Mouse (Mus musculus): Measurements from ENCODE around the gene Prdx5.

Gene Prdx5

DNA sequence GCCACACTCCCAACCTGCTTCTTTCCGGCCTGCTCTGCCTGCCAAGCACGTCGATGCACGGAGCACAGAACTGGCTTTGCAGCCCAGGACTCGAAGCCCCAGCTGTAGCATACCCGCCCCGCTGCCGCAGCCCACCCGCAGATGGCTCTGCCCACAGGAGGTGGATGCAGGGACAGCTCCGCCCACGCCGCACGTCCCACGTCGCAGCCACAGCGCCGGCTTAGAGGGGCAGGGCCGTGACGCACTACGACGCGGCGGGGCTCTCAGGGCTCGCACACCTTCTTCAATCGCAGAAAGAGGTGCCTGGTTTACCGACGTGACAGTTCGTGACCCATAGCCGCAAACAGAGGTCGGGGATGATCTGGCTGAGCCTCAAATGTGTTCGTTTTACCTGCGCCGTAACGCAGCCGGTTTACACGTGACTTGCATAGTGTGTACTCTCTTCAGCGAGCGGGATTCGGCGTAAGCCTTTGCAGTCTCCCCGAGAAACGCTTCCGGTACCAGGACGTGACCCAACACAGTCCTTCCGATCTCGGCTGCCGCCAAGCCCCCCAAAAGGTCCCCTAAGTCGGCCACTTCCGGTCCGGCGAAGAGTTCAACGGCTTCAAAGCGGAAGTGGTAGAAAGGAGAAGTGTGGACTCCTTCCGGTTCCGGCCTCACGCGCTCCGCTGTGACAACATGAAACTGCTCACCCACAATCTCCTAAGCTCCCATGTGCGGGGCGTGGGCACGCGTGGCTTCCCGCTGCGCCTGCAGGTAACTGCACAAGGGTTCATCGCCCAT lies at the start of gene Prdx5, which contains the start of gene Trmt112:
Gene Prdx5, minus strand, starts transcription at position 600 of the 783 bp plus-strand sequence.
Gene Trmt112, plus strand, starts transcription at position 192 of the 783 bp plus-strand sequence.
- peak; percentile 90 to 92 for DNase-seq

DNA sequence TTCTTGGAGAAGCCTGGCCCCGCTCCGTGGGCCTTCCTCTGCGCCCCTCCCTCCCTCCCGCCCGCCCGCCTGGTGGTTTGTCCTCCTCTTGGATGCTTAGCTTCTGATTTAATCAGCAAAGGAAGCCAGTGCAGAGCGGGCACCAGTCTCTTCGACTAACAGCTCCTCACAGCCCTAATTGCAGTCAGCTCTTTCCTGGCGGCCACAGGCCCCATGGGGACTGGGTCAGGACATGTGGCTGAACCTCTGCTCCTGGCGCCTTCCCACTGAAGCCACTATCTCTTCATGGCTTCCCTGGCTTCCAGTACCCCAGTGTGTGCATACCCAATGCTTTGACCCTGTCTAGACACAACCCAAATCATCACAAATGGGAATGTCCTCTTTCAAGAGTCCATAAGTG lies 46.6 kb upstream of the Prdx5 start:
- no peak for DNase-seq

DNA sequence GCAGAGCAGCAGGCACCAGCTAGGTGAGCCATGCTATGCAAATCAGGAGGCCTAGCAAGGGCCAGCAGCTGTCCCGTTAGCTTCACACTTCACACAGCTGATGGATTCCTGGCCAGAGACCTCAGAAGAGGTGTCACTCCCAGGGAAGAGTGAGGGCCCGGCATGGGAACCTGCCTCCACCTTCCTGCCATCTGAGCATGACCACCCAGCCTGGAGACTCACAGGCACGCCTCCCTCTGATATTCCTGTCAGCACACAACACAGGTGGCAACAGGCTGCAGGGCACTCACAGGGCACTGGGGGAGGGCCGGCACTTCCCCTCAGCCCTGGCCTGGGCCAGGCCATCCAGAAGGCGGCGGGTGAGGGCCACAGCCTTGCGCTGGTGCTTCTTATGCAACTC lies 45.5 kb upstream of the Prdx5 start:
- no peak for DNase-seq

DNA sequence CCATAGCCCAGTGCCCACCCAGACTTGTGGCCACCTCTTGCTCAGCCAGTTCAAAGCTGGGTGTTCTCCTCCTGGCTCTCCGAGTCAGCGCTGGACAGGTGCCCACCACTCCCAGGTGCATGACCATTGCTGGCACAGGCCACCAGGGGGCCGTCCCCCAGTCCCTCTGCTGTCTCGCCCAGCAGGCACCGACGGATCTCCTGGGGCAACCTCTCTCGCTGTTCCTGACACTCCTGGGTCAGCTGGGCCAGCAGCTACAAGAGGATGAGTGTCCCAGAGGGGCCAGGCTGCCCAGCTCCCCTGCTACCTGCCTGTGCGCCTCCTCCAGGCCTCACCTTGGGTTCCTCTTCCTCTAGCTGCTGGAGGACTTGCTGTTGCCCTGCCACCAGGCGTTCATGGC lies 44.1 kb upstream of the Prdx5 start:
- DNase-seq, result peak in 1 of 2 experiments; percentile 34

DNA sequence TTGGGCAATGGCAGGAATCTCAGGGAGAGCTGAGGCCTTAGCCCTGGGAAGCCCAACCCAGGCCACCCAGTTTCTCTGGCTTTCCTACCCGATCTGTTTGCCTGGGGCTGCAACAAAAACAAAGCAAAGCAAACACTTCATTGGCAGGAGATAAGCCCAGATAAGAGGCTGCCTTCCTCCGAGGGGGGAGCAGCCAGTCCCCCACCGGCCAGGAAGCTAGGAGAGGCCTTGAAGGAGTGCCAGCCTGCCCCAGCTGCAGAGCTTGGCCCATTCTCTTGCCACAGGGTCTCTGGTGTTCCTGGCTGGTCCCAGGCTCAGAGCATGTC lies 42.8 kb upstream of the Prdx5 start:
- peak in 1 of 2 experiments; percentile 47 for DNase-seq

DNA sequence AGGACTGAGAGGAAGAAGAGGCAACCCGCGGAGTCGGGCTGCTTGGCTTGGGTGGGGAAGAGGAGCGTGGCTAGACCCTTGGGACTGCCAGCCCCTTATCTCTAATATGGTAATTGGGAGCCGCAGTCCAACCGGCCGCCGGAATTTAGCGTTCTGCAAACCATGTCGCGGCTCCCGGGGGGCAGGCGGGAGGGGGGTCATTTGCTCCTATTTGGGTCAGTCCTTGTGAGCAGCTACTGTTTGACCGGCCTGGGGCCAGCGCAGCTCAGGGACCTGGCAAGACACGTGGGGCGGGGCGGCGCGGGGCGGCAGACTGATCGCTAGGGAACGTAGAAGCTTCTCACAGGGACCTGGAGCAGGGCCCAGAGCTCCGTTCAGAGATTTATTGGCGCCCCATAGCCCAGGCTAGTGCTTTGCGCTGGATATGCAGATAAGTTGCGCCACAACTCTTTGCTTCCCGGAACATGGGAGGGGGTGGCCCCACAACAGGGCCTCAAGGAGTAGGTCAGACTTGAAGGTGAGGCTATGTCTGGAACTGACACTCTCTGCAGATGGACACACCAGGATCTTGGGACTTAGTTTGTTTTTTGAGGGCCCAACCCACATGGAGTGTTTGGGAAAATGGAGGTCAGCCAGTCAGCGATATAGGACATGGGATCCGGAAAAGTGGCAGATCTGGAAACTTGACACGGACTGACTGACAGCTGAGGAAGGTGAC lies 42.2 kb upstream of the Prdx5 start:
- peak; percentile 48 to 54 for DNase-seq

DNA sequence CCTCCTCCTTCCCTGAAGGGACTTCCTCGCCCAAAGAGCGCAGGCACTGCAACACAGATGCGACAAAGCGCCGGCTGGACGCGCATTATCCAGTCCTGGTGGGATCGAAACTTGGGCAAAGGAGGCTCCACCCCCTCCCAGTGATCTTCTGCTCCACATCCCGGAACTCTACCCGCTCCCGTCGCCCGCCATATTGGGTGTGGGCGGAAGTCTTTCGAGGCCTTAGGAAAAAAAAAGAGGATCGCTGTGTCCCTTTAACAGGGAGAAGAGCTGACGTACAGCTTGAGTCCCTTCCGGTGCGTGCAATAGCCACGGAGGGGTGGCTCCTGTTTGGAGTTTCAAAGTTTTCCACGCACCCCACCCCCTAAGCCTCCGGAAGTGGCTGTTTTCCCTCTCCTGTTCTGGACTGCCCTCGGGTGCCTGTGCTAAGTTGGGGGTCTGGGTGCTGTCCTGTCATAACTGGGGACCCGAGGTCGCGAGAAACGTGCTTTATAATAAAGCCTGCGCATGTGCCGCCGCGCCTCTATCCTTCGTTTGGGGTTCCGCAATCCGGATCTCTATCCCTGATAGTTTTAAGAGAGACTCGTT lies 41.6 kb upstream of the Prdx5 start:
- DNase-seq, result peak; percentile 73 to 82

DNA sequence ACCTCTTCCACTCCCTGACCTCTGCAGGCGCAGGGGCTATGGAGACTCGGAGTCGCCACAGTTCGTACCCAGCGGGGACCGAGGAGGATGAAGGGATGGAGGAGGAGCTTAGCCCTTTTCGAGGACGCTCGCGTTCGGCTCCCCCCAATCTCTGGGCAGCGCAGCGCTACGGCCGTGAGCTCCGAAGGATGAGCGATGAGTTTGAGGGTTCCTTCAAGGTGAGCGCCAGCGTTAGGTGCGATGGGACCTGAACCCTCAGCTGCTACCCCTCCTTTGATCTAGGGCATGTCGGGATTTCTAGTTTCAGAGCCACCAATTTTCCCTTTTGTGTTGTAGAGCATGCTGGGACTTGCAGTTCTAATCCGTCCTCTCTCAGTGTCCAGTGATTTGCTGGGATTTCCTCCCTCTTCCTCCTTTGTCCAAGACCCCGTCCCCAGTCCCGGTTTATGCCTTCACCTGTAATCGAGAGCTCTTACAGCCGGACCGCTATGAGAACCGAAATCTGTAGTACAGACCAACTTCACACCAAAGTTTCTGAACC lies 40.8 kb upstream of the Prdx5 start:
- DNase-seq, result peak; percentile 36 to 48

DNA sequence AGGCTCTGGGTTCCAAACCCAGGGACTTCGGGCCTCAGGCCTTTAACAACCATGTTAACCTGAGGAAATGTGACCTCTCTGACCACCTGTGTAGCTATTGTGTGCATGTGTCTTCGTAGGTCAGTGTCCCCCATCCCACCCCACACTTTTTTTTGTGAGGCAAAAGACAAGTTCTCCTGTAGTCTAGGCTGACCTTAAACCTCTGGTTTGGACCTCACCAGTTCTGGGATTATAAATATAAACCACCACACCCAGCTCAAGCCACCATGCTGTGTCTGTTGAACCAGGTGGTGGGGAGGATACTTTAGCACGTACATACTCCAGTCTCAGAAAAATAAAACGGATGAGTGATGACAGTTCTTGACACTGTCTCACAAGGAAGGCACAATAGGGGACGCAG lies 40.0 kb upstream of the Prdx5 start:
- no peak for DNase-seq

DNA sequence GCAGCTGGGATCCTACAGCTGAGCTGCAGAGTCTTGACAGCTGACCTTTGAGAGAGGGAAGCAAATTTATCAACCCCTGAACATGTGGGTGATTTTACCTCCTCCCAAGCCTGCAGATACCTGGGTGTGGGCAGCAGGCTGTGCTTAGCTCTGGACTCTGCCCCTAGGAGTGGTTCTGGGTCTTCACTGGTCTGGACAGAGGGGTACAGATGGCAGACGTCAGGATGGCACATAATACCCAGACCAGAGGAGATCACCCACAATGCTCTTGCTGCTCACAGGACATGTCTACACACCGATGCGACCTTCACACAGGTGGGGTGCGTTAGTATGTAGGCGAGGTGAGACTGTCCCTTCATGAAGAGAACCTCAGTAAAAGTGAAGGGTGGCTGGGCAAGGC lies 39.6 kb upstream of the Prdx5 start:
- DNase-seq, result peak in 1 of 2 experiments; percentile 5

DNA sequence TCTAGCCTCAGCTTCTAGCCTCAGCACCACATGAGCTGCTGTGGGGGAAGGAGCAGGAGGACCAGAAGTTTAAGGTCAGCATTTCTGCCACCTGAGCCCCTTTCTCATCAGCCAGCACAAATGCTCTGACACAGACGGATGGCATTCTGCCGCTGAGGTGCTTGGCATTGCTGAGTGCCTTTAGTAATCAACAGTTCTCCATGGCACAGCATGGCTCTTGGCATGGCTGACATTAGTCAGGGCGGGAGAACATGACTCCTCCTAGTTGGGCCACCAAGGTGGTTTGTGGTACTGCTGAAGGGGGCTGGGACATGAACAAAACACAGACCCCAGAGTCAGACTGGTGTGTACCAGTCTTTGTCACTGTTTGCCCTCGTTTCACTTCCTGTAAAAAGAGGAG lies 38.3 kb upstream of the Prdx5 start:
- no peak for DNase-seq

DNA sequence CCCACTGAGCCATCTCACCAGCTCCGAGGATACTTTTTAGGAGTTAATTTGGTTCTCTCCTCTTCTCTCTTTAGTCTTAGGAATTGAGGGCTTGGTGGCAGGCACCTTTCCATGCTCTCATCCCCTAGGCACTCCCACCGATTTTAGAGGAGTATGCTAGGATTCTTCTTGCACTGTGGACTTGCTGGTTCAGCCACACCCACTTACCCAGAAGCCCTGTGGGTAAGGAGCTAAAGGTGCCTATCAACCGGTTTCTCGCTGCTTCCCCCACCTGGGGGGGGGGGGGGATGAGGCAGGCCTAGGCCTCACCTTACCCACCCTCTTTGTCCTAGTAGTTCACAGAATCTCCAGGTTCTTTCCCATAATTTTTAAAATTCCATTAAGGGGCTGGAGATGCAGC lies 37.8 kb upstream of the Prdx5 start:
- no peak for DNase-seq

DNA sequence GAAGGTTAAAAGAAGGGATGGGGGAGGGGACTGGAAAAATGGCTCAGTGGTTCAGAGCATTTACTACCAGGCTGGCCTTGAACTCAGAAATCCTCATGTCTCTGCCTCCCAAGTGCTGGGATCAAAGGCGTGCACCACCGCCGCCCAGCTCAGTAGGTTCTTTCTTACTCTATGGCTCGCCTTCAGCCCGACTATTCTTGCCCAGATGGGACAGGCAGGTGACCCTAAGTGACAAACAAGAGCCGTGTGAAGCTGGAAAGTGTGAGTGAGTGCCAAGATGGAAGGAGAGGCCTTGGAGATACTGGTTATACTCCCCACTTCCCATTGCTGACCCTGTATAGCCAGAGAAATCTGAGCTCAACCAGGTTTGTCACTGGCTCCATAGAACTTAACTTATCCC lies 33.8 kb upstream of the Prdx5 start:
- DNase-seq, result peak in 1 of 2 experiments; percentile 8

DNA sequence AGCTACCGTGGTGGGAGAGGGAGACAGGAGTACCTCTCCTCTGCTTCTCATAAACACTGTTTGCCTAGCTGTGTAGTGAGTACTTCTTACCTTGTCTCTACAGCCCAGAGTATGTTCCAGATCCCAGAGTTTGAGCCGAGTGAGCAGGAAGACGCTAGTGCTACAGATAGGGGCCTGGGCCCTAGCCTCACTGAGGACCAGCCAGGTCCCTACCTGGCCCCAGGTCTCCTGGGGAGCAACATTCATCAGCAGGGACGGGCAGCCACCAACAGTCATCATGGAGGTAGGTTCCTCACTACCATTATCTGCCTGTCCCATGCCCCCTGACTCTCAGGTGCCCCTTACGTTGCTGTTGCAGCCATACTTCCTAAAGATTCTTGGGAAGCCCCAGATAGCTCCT lies 32.9 kb upstream of the Prdx5 start:
- DNase-seq, result peak in 1 of 2 experiments; percentile 24

DNA sequence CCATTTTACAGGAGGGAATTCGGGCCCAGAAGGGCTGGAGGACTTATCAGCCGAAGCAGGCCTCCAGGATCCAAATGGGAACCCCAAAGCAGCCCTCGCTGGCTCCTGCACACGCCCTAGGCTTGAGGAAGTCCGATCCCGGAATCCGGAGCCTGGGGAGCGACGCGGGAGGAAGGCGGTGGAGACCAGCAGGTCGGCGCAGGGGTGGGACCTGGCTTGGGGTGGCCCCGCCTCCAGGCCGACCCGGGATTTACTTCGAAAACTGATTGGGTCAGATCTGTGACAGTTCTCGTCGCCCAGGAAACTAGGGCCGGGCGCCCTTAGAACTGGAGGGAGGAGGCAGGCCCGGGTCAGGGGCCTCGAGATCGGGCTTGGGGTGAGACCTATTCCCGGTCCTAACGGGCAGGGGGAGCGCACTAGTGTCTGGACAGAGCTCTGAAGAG lies 32.4 kb upstream of the Prdx5 start, which contains the start of gene Gpr137:
Gene Gpr137, minus strand, starts transcription at position 232 of the 443 bp plus-strand sequence.
- DNase-seq, result peak; percentile 95 to 96

DNA sequence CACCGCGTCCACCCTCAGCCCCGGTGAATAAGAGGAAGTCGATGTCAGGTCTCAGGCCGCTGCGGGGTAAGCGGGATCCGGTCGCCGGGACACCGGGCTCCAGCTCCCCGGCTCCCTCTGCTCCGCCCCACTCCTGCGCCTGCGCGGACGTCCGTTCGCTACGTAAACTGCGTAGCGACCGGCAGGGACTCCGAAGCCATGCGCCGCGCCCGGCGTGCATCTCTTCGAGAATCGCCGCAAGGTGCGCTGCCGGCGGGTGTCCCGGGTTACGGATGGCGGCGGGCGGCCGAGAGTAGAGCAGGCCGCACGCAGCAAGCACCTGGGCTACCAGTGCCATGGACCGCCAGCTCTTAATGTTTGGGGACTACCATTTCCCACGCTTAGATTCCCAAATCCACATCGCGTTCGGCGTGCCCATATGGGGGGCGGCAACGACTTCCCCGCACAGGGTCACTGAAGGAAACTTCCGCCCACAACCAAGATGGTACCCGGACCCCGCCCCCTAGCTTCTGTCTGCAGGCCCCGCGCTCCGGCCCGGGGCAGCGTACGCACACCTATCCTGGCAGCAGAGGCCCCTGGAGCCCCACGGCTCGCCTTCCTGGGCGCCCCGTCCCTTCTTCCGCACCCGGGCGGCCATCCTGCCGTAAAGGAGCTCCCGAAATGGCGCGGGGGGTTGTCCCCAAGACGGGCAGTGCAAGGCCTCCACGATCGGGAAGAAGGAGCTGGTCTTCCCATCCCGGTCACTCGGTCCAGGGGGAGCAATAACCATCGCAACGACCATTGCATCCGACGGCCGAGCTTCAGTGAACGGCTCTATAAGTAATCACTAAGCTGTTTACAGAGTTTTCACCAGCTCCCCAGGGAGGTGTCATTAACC lies 31.7 kb upstream of the Prdx5 start, which contains the start of gene Bad:
Gene Bad, plus strand, starts transcription at position 490 of the 877 bp plus-strand sequence.
- peak; percentile 86 to 88 for DNase-seq

DNA sequence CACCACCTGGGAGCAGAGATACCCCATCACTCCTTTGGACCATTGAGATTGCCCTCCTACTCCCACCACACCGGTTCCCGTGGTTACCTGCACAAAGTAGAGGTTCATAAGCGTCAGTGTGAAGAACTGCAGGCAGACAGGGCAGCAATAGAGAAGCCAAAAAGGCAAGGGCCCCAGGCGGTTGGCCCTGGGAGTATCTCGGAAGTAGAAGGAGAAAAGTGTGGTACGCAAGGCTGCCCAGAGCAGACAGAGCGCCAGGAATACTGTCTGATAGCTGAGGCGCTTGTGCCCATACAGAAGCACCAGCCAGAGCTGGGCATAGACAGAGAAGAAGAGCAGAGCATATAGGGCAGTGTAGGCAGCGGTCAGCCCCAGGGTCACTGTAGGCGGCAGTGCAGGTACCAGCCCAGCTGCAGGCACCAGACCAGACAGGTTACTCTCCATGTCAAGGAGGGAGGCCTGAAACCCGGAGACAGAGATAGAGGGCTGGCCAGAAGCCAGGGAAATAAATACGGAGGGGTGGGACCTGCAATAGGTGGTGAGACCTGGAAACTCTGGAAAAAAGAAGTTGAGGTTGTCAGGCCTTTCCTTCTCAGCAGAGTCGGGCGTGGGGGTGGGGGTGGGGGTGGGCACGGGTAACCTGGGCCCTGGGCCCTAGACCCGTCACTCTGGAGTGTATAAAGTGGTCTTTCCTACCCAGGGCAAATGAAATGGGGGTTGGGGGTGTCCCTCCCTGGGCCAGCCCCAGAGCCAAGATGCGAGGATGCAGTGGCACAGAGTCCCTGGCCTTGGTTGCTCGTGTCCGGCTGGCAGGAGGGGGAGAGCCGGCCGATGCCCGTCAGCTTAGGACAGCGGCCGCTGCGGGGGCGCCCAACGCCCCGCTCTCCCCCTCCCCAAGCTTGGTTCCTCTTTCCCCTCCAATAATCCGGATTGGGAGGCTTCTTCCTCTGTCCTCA lies 30.8 kb upstream of the Prdx5 start:
- DNase-seq, result peak in 1 of 2 experiments; percentile 45

DNA sequence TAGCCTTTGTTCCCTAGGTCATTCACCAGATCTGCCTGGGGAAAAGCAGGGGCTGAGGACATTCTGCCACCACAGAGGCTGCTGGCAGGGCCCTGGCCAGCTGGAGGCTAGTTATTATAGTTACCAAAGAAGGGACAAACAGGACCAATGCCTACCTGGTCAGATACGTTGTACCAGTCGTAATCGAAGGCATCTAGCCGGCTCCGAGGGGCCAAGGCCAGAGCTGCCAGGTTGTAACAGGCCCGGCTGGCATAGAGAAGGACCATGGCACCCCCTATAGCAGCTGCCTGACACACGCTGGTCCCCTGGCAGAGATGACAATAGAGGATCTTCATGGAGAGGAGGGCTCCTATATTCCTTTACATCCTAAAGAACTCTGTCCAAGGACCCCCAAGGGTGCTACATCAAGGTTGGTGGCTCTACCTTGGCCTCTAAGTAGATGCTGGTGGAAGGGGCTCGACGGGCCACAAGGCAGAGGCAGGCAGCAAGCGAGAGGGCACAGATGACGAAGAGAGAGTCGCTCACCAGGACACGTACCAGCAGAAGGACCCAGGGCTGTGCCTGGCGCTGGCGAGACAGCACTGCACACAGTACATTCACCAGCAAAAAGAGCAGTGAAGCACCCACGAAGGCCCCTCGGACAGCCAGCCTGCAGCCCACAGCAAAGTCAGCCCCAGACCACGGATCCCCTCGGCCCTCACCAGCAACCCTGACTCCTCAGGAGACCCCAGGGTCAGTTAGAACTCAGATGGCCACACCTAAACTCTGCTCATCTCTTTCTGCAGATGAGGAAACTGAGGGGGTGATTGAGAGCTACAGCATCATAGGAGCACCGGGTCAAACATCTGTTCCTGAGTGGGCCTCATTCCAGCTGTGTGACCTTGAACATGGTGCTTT lies 29.4 kb upstream of the Prdx5 start:
- DNase-seq, result no peak

DNA sequence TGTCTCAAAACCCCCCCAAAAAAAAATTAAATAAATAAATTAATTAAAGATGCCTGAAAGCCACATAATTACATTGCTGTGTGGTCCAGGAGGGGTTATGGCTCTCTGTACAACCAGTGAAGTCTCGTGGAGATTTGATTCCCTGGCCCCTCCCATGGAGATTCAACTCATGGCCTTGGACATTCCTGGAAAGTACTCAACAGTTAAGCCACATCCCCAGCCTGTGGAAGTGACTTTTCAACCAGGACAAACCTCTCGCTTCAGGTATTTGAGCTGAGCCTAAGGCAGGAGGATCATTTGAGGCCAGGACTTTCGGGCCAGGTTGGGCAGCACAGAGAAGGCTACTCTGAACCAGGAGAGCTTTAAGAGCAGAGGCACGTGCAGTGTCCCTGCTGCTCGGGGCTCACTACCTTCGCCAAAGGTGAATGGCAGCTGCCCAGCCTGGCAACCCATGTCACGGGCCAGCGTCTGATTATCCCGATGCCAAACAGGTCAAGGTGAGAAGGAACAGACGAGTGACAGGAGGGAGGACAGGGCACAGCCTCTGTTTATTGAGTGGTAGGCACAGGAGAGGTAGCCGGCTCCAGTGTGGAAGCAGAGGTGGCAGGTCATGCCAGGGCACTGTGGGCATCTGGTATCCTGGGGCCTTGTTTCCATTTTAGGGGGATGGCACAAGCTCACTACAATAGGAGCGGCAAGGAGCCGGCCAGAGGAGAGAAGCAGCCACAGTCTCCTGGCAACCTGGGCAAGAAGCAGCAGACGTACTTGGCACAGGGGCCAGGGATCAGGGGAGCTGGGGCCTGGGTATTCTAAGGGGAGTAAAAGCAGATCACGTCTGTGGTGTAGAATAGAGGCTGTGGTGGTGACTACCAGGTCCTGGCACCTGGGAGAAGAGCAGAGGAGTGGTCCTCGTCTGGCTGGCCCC lies 27.9 kb upstream of the Prdx5 start:
- DNase-seq, result no peak

Measured in thymus, adult 18-20 months (tissue).